Mouse (Mus musculus) heart, postnatal 0 days (tissue): ENCODE measurements around the gene Eif3l.

Experiments used
- CTCF ChIP-seq: IDR thresholded peaks from 2 replicates; pipeline ENCODE4 v1.5.1; 2016; ENCODE audit warnings: antibody characterized with exemption, control low read depth, low read depth
- EP300 ChIP-seq: IDR thresholded peaks from 2 replicates; pipeline ENCODE4 v1.6.1; 2016; ENCODE audit warnings: antibody characterized with exemption, low read depth

DNA sequence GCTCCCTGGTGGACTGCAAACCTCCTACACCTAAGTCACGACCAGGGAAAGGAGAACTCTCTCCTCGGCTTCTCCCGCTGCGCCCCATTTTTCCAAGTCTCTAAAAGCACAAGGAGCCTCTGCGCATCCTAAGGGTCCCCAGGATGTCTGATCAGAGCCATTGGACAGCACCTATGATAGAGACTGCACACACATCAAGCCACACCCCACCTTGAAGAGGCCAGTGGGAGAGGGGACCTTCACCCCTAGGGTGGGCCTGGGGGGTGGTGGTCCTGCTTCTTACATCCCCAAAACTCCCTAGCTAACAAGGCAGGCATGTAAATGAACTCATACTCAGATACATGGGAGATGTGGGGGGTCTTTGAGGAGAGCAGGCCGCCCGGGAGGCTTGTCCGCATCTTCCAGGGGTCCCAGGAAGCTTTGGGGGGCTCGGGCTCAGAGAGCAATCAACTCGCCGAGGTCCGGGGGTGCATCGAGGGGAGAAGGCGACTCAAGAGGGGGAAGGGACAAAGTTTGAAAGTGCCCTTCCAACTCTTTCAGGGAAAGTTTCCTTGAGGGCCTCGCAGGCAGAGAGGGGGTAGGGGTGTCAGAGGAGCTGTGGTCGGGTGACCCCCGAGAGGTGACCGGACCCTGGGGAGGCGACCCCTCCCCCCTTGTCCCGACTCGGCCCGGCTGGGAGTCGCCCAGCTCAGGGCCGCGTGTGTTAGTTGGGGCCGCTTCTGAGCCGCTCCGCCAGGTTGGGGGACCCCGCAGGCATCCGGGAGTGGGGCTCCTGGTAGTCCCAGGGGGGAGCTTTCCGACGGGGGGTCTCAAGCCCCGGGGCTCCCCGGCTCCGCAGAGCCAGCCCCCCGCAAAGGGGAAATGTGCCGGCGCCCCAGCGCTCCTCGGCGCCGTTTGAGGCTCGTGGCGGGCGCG, 47.4 kb upstream of the Eif3l start:
- TF ChIP-seq CTCF (no peak), EP300 (no peak)
